Mouse (Mus musculus) G1E (cell line): ENCODE measurements at regions not wholly inside any gene's neighbourhood (a gene's known extent, or its start where the extent isn't known, plus 50 kb on each side); places are given as distances from the start of the nearest gene placed in this dataset.

ENCODE experiments used
- ATAC-seq: 2 replicates; pipeline ENCODE4 v1.8.0; 2016; ENCODE audit warnings: mild to moderate bottlenecking; ENCODE audit not compliant: insufficient number of reproducible peaks, poor library complexity, low FRiP score, severe bottlenecking; ENCODE audit errors: extremely low read depth
- DNase-seq: peaks from one replicate; pipeline ENCODE4 v3.0.0; 2012; ENCODE audit warnings: low spot score
- H3K27me3 ChIP-seq: 2 replicates; pipeline ENCODE4 v1.6.1; 2012; ENCODE audit warnings: mild to moderate bottlenecking, low read length, inconsistent platforms; ENCODE audit not compliant: insufficient read depth
- H3K36me3 ChIP-seq: replicated peaks from 2 replicates; pipeline ENCODE3; 2012; ENCODE audit warnings: mild to moderate bottlenecking, inconsistent platforms
- H3K4me1 ChIP-seq: 2 replicates; pipeline ENCODE4 v1.6.1; 2012; ENCODE audit warnings: low read depth, low read length, inconsistent platforms, mixed read lengths; ENCODE audit not compliant: insufficient read depth
- H3K4me3 ChIP-seq: 2 replicates; pipeline ENCODE4 v1.5.1; 2012; ENCODE audit warnings: low read depth, mild to moderate bottlenecking, inconsistent platforms, low read length, moderate library complexity, mixed read lengths
- H3K9me3 ChIP-seq: replicated peaks from 2 replicates; pipeline ENCODE4 v1.6.1; 2012; ENCODE audit warnings: inconsistent platforms
- CTCF ChIP-seq: IDR thresholded peaks from 2 replicates; pipeline ENCODE4 v1.5.1; 2012; ENCODE audit warnings: low read depth, low read length, inconsistent platforms, mixed read lengths
- GATA1 ChIP-seq: IDR thresholded peaks from 2 replicates; pipeline ENCODE4 v1.6.1; 2012; ENCODE audit warnings: borderline replicate concordance, low read length, inconsistent platforms, mixed read lengths
- GATA2 ChIP-seq: IDR thresholded peaks from 2 replicates; pipeline ENCODE4 v1.6.1; 2012; ENCODE audit warnings: low read depth, low read length, inconsistent platforms, borderline replicate concordance
- POLR2AphosphoS5 ChIP-seq: IDR thresholded peaks from 2 replicates; pipeline ENCODE4 v1.6.1; 2012; ENCODE audit warnings: low read depth, low read length, inconsistent platforms; ENCODE audit not compliant: insufficient replicate concordance
- TAL1 ChIP-seq: conservative IDR thresholded peaks from 2 replicates; pipeline ENCODE4 v1.6.1; 2012; ENCODE audit warnings: low read depth, low read length, inconsistent platforms, mixed read lengths

- ATAC-seq (no peak), DNase-seq (no peak)
- H3K27me3 ChIP-seq: no peaks in the 10 kb centered on the region
- H3K36me3 ChIP-seq: no peaks in the 10 kb centered on the region
- no peaks in the 10 kb centered on the region for H3K9me3 ChIP-seq
- no peak overlapping the region; the same call in 1 of the 2 replicates for H3K4me3 ChIP-seq
- no peak for TF ChIP-seq TAL1
- no peak for TF ChIP-seq CTCF
- TF ChIP-seq GATA2: no peak
- no peak for TF ChIP-seq POLR2AphosphoS5
- no peak for TF ChIP-seq GATA1
- H3K4me1 ChIP-seq: peaks cover 49% of the 10 kb centered on the region
Observed at GRCm38 (mm10) chr3:133627116-133627844, 82.3 kb upstream of the Tet2 start.

DNA sequence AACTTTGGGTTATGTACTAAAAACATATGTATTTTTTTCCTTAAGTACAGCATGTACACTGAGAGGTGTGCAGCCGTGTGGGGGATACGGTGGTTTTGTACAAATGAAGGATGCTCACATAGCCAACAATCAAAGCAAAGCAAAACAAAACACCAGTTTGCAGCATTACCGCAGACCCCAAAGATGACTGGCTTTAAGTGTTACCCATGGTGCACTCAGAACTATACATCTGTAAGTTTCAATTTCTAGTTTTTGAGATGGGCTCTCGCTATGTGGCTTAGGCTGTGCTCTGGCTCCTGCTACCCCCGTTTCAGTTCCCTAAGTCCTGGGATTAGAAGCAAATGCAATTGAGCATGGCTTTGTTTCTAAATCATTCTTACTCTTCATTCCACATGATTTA lies 89.4 kb upstream of the Tet2 start:
- no peak for TF ChIP-seq POLR2AphosphoS5
- TF ChIP-seq GATA2: no peak
- no peak for TF ChIP-seq CTCF
- no peak for TF ChIP-seq TAL1
- no peak for TF ChIP-seq GATA1
- DNase-seq (no peak), ATAC-seq (no peak)
- Histone ChIP-seq H3K9me3 (no peaks in the 10 kb centered on the region), H3K36me3 (no peaks in the 10 kb centered on the region), H3K4me1 (no peaks in the 10 kb centered on the region), H3K27me3 (no peaks in the 10 kb centered on the region), H3K4me3 (no peak overlapping the region)

- ATAC-seq (peak; percentile 34), DNase-seq (peak; percentile 12)
- H3K36me3 ChIP-seq: no peaks in the 10 kb centered on the region
- H3K4me3 ChIP-seq: no peak overlapping the region
- TF ChIP-seq CTCF (no peak), GATA1 (no peak), POLR2AphosphoS5 (no peak), GATA2 (no peak), TAL1 (no peak)
- peaks cover 9% of the 10 kb centered on the region for H3K4me1 ChIP-seq
- no peaks in the 10 kb centered on the region for H3K9me3 ChIP-seq
- no peaks in the 10 kb centered on the region for H3K27me3 ChIP-seq
Observed at GRCm38 (mm10) chr3:133645604-133646003, 100.7 kb upstream of the Tet2 start.

DNA sequence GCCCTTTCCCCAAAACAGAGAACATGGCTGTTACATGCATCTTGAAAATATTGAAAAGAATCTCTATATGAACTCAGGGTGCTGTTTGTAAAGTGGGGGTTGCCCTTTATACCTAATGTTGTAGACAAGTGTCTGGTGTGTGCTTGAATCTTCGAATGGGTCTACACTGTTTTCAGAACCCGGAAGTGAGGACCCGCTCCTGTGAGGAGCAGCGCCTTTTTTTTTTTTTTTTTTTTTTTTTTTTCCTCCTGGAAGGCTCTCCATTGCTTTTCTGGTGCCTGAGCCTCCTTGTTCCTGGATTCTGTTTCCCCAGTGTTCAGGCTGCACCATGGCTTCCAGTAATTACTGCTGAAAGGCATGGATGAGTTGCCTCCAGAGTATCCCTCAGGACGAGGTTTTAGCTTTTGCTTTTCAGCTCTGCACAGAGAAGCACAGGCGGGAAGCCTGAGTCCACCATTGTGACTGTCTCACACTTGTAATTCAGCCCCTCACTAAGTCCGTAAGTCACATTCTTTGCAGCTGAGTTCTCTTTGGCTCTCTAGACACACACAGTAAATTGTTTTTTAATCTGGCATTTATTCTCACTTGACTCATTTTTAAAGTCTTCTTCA lies 101.6 kb upstream of the Tet2 start:
- Histone ChIP-seq H3K4me3 (no peak overlapping the region), H3K4me1 (peaks cover 9% of the 10 kb centered on the region), H3K36me3 (no peaks in the 10 kb centered on the region), H3K9me3 (no peaks in the 10 kb centered on the region), H3K27me3 (no peaks in the 10 kb centered on the region)
- DNase-seq: no peak
- TF ChIP-seq POLR2AphosphoS5 (no peak), GATA2 (no peak), CTCF (no peak), TAL1 (no peak), GATA1 (no peak)
- no peak for ATAC-seq

GRCm38 (mm10) chr3:133650025-133650424 lies 105.1 kb upstream of the Tet2 start:
- H3K36me3 ChIP-seq: no peaks in the 10 kb centered on the region
- peaks cover 6% of the 10 kb centered on the region for H3K4me1 ChIP-seq
- TF ChIP-seq TAL1: no peak
- TF ChIP-seq CTCF: no peak
- no peak for TF ChIP-seq GATA1
- TF ChIP-seq GATA2: no peak
- TF ChIP-seq POLR2AphosphoS5: no peak
- DNase-seq: no peak
- H3K27me3 ChIP-seq: no peaks in the 10 kb centered on the region
- no peak for ATAC-seq
- H3K9me3 ChIP-seq: no peaks in the 10 kb centered on the region
- H3K4me3 ChIP-seq: no peak overlapping the region

DNA sequence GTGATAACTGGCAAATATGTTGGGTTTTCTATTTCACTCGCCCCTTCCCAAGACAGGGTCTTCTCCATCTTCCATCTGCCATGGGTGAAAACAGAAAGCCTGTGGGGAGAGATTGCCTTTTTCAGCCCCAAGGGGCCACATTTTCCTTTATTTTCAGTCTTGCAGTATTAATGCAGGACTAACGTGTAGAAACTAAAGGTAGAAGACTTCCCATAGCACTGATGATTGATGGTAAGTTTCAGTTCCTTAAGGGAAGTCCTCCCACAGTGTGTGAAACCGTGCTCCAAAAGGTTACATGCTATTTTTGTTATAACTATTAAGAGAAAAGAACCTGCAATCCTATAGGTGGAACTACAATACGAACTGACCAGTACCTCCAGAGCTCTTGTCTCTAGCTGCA lies 107.1 kb upstream of the Tet2 start:
- H3K9me3 ChIP-seq: no peaks in the 10 kb centered on the region
- no peak for ATAC-seq

DNA sequence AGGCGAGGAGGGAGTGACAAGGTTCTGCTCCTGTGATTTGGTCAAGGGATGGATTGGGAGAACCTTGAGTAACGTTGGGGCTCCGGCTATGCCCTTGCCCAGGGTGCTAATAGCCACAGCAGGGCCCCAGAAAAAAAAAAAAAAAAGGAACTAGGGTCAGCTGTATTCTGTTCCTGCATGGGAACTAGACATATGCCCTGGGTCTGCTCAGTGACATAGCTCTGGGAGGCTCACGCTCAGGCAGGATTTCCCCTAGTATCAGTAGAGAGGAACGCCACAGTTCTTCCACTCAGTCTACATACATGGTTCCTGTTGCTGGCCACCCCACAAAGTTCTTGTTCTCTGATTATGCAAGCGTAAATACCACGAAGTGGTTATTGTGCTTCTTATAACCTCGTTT lies 114.8 kb upstream of the Tet2 start:
- ATAC-seq (no peak), DNase-seq (no peak)
- Histone ChIP-seq H3K27me3 (no peaks in the 10 kb centered on the region), H3K4me3 (no peak overlapping the region), H3K4me1 (peaks cover 11% of the 10 kb centered on the region; the same call in 1 of the 2 replicates), H3K36me3 (no peaks in the 10 kb centered on the region), H3K9me3 (no peaks in the 10 kb centered on the region)
- no peak for TF ChIP-seq GATA1
- TF ChIP-seq TAL1: no peak
- TF ChIP-seq CTCF: no peak
- TF ChIP-seq GATA2: no peak
- TF ChIP-seq POLR2AphosphoS5: no peak

More for the DNA sequence above, 107.1 kb upstream of the Tet2 start:
- TF ChIP-seq POLR2AphosphoS5: no peak
- Histone ChIP-seq H3K4me1 (no peaks in the 10 kb centered on the region; the same call in 1 of the 2 replicates), H3K36me3 (no peaks in the 10 kb centered on the region), H3K4me3 (no peak overlapping the region), H3K27me3 (no peaks in the 10 kb centered on the region)
- DNase-seq: no peak
